Mouse (Mus musculus) myocyte (in vitro differentiated cells): ENCODE data around the gene Otud7b.

Experiments used
- POLR2A ChIP-seq: IDR thresholded peaks from one replicate; pipeline ENCODE4 v1.6.1; 2011; ENCODE audit warnings: low read depth, mild to moderate bottlenecking, control low read depth, moderate library complexity; ENCODE audit not compliant: insufficient read length
- POLR2AphosphoS2 ChIP-seq: IDR thresholded peaks from one replicate; pipeline ENCODE4 v1.6.1; 2011; ENCODE audit warnings: low read depth, control low read depth; ENCODE audit not compliant: insufficient read length
- REST ChIP-seq: IDR thresholded peaks from one replicate; pipeline ENCODE4 v1.6.1; 2011; ENCODE audit warnings: mild to moderate bottlenecking, control low read depth, moderate library complexity; ENCODE audit not compliant: insufficient read depth, insufficient read length

DNA sequence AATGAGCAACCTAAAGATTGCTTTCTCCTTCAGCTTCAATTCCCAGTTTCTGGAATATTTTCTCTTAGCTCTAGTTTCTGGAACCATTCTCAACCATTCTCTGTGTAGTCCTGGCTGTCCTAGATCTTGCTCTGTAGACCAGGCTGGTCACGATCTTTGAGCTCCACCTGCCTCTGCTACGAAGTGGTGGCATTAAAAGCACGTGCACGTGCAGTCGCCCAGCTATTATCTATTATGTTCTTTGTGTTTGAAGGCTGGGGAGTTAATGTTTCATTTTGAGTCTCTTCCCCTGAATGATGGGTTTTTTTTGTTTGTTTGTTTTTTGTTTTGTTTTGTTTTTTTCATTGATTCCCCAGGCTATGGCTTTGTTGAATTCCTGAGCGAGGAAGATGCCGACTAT, 68.9 kb downstream of the Otud7b start:
- no peak for TF ChIP-seq POLR2A
- no peak for TF ChIP-seq REST
- no peak for TF ChIP-seq POLR2AphosphoS2
